Mouse (Mus musculus): ENCODE data around the gene Dnajb12.
A peak's percentile ranks its signal among the peaks of the same experiment; 100 is the strongest.

The Dnajb12 gene

GRCm38 (mm10) chr10:59879255-59880028 lies at the start of gene Dnajb12:
Gene Dnajb12, plus strand, starts transcription at chr10:59879556.
- DNase-seq (ENCODE audit: low spot score in 2 of 2) = peak; percentile 90 to 94

GRCm38 (mm10) chr10:59829886-59830285 lies 49.5 kb upstream of the Dnajb12 start:
- DNase-seq (ENCODE audit: low spot score in 2 of 2) = no peak

GRCm38 (mm10) chr10:59831950-59832349 lies 47.4 kb upstream of the Dnajb12 start:
- DNase-seq (ENCODE audit: low spot score in 2 of 2) = no peak

GRCm38 (mm10) chr10:59835301-59836155 lies 43.8 kb upstream of the Dnajb12 start:
- DNase-seq (ENCODE audit: low spot score in 2 of 2) = no peak

GRCm38 (mm10) chr10:59837490-59837889 lies 41.9 kb upstream of the Dnajb12 start:
- no peak for DNase-seq (ENCODE audit: low spot score in 2 of 2)

GRCm38 (mm10) chr10:59841434-59841833 lies 37.9 kb upstream of the Dnajb12 start:
- DNase-seq (ENCODE audit: low spot score in 2 of 2) = no peak

GRCm38 (mm10) chr10:59843125-59843524 lies 36.2 kb upstream of the Dnajb12 start:
- no peak for DNase-seq (ENCODE audit: low spot score in 2 of 2)

- DNase-seq (ENCODE audit: low spot score in 2 of 2) = no peak
These were observed 34.7 kb upstream of the Dnajb12 start for GRCm38 (mm10) chr10:59844686-59845085.

GRCm38 (mm10) chr10:59846416-59846815 lies 32.9 kb upstream of the Dnajb12 start:
- no peak for DNase-seq (ENCODE audit: low spot score in 2 of 2)

- no peak for DNase-seq (ENCODE audit: low spot score in 2 of 2)
These were observed 31.1 kb upstream of the Dnajb12 start for GRCm38 (mm10) chr10:59848079-59848877.

GRCm38 (mm10) chr10:59848953-59849352 lies 30.4 kb upstream of the Dnajb12 start:
- DNase-seq (ENCODE audit: low spot score in 2 of 2) = no peak

GRCm38 (mm10) chr10:59849371-59849770 lies 30.0 kb upstream of the Dnajb12 start:
- no peak for DNase-seq (ENCODE audit: low spot score in 2 of 2)

- no peak for DNase-seq (ENCODE audit: low spot score in 2 of 2)
These were observed 22.2 kb upstream of the Dnajb12 start for GRCm38 (mm10) chr10:59857157-59857556.

GRCm38 (mm10) chr10:59860684-59861083 lies 18.7 kb upstream of the Dnajb12 start:
- no peak for DNase-seq (ENCODE audit: low spot score in 2 of 2)

GRCm38 (mm10) chr10:59861201-59861600 lies 18.2 kb upstream of the Dnajb12 start:
- no peak for DNase-seq (ENCODE audit: low spot score in 2 of 2)

GRCm38 (mm10) chr10:59862816-59863440 lies 16.4 kb upstream of the Dnajb12 start:
- DNase-seq (ENCODE audit: low spot score in 2 of 2) = no peak

- no peak for DNase-seq (ENCODE audit: low spot score in 2 of 2)
These were observed 15.7 kb upstream of the Dnajb12 start for GRCm38 (mm10) chr10:59863620-59864019.

- DNase-seq (ENCODE audit: low spot score in 2 of 2) = no peak
These were observed 15.0 kb upstream of the Dnajb12 start for GRCm38 (mm10) chr10:59864232-59864875.

- DNase-seq (ENCODE audit: low spot score in 2 of 2) = peak; percentile 66 to 78
These were observed 14.3 kb upstream of the Dnajb12 start for GRCm38 (mm10) chr10:59864884-59865726.

- DNase-seq (ENCODE audit: low spot score in 2 of 2) = no peak
These were observed 11.1 kb upstream of the Dnajb12 start for GRCm38 (mm10) chr10:59868266-59868665.
